Mouse (Mus musculus) myocyte (in vitro differentiated cells): Measurements from ENCODE around the gene Map4. TPM values are rescaled to one million over a fixed set of nuclear protein-coding genes. Genes with fewer than 3 reads are reported as not detected.
"Not testable (repeated sequence)": the region's sequence is repeated elsewhere in the genome, so short reads cannot be mapped to it uniquely, and the experiment has no call there.

Source experiments
- H3K27me3 ChIP-seq: one replicate; pipeline ENCODE4 v1.6.1; 2011; ENCODE audit not compliant: control insufficient read depth, insufficient read depth, insufficient read length
- H3K36me3 ChIP-seq: one replicate; pipeline ENCODE4 v1.6.1; 2011; ENCODE audit not compliant: control insufficient read depth, insufficient read depth
- H3K4me2 ChIP-seq: one replicate; pipeline ENCODE4 v1.6.1; 2011; ENCODE audit warnings: low read depth, control low read depth
- H3K4me3 ChIP-seq: one replicate; pipeline ENCODE4 v1.5.1; 2011; ENCODE audit warnings: mild to moderate bottlenecking, control low read depth, moderate library complexity
- H3K79me2 ChIP-seq: one replicate; pipeline ENCODE4 v1.6.1; 2011; ENCODE audit not compliant: control insufficient read depth, insufficient read depth
- H3ac ChIP-seq: one replicate; pipeline ENCODE4 v1.6.1; 2011; ENCODE audit not compliant: control insufficient read depth, insufficient read length
- CEBPB ChIP-seq: IDR thresholded peaks from 2 replicates; pipeline ENCODE4 v1.6.1; 2011; ENCODE audit warnings: mild to moderate bottlenecking, moderate library complexity; ENCODE audit not compliant: poor library complexity, insufficient read depth, severe bottlenecking
- E2F4 ChIP-seq: IDR thresholded peaks from one replicate; pipeline ENCODE4 v1.6.1; 2011; ENCODE audit warnings: mild to moderate bottlenecking, control low read depth, moderate library complexity; ENCODE audit not compliant: insufficient read depth
- MAX ChIP-seq: IDR thresholded peaks from one replicate; pipeline ENCODE4 v1.6.1; 2011; ENCODE audit warnings: low read depth, mild to moderate bottlenecking, control low read depth
- MYOD1 ChIP-seq, 3 experiments: IDR thresholded peaks; one replicate each; pipeline ENCODE4 v1.6.1; 2011; ENCODE audit warnings: control low read depth in 2 of 3, low read depth in 2 of 3, mild to moderate bottlenecking in 2 of 3, moderate library complexity in 1 of 3; ENCODE audit not compliant: insufficient read length in 2 of 3, control insufficient read depth in 1 of 3
- MYOG ChIP-seq, 3 experiments: IDR thresholded peaks; one replicate each; pipeline ENCODE4 v1.6.1; 2011; ENCODE audit warnings: control low read depth in 2 of 3, low read depth in 2 of 3, mild to moderate bottlenecking in 2 of 3; ENCODE audit not compliant: insufficient read length in 2 of 3, control insufficient read depth in 1 of 3, insufficient read depth in 1 of 3
- POLR2A ChIP-seq: IDR thresholded peaks from one replicate; pipeline ENCODE4 v1.6.1; 2011; ENCODE audit warnings: low read depth, mild to moderate bottlenecking, control low read depth, moderate library complexity; ENCODE audit not compliant: insufficient read length
- POLR2AphosphoS2 ChIP-seq: IDR thresholded peaks from one replicate; pipeline ENCODE4 v1.6.1; 2011; ENCODE audit warnings: low read depth, control low read depth; ENCODE audit not compliant: insufficient read length
- REST ChIP-seq: IDR thresholded peaks from one replicate; pipeline ENCODE4 v1.6.1; 2011; ENCODE audit warnings: mild to moderate bottlenecking, control low read depth, moderate library complexity; ENCODE audit not compliant: insufficient read depth, insufficient read length
- SRF ChIP-seq: IDR thresholded peaks from one replicate; pipeline ENCODE4 v1.6.1; 2011; ENCODE audit warnings: low read depth; ENCODE audit not compliant: control insufficient read depth, insufficient read length
- TCF12 ChIP-seq: IDR thresholded peaks from one replicate; pipeline ENCODE4 v1.6.1; 2011; ENCODE audit warnings: mild to moderate bottlenecking, control low read depth; ENCODE audit not compliant: poor library complexity, insufficient read depth, severe bottlenecking
- TCF3 ChIP-seq: IDR thresholded peaks from one replicate; pipeline ENCODE4 v1.6.1; 2011; ENCODE audit warnings: low read depth, control low read depth; ENCODE audit not compliant: insufficient read length
- USF1 ChIP-seq: IDR thresholded peaks from one replicate; pipeline ENCODE4 v1.6.1; 2011; ENCODE audit warnings: low read depth, mild to moderate bottlenecking, control low read depth, moderate library complexity
- polyA plus RNA-seq: library from polyadenylated mRNA; unstranded; fragments of >200 nt; fragmentation: generic; extraction: Trizol; gene quantifications from one replicate; pipeline ENCODE4 v1.2.1, GENCODE M21; 2012; ENCODE audit warnings: missing spikeins

Map4 gene
- polyA plus RNA-seq, 1 experiment, result 246 TPM

- Histone ChIP-seq H3K4me2 (no peak overlapping the region), H3K4me3 (no peak overlapping the region), H3ac (no peak overlapping the region), H3K79me2 (peaks cover 99% of the 10 kb centered on the region), H3K27me3 (no peaks in the 10 kb centered on the region), H3K36me3 (no peaks in the 10 kb centered on the region)
- TF ChIP-seq TCF12 (no peak), POLR2AphosphoS2 (no peak), USF1 (no peak), MYOG (IDR thresholded peaks at IDR 0.05; ENCODE audit: control insufficient read depth in 1 of 3, insufficient read depth in 1 of 3, insufficient read length in 2 of 3, low read depth in 2 of 3) (no peak), MYOD1 (IDR thresholded peaks at IDR 0.05; ENCODE audit: control insufficient read depth in 1 of 3, insufficient read length in 2 of 3, low read depth in 2 of 3) (no peak), TCF3 (no peak), REST (no peak), E2F4 (no peak), MAX (no peak), POLR2A (no peak)
These were observed 29.3 kb downstream of the Map4 start for GRCm38 (mm10) chr9:109960593-109960992.

GRCm38 (mm10) chr9:109964761-109965160 lies 33.5 kb downstream of the Map4 start:
- TF ChIP-seq USF1 (no peak), E2F4 (no peak), TCF12 (no peak), TCF3 (no peak)
- H3ac ChIP-seq, result no peak overlapping the region

GRCm38 (mm10) chr9:109968351-109969116 lies 37.3 kb downstream of the Map4 start:
- Histone ChIP-seq H3K79me2 (peaks cover 96% of the 10 kb centered on the region), H3K27me3 (no peaks in the 10 kb centered on the region), H3K4me3 (no peak overlapping the region), H3K4me2 (peak overlapping the region; percentile 66), H3ac (no peak overlapping the region), H3K36me3 (no peaks in the 10 kb centered on the region)
- TF ChIP-seq TCF3 (no peak), USF1 (peak; percentile 84)

More at GRCm38 (mm10) chr9:109964761-109965160, 33.5 kb downstream of the Map4 start:
- H3K4me3 ChIP-seq, result no peak overlapping the region
- H3K4me2 ChIP-seq, result no peak overlapping the region
- H3K79me2 ChIP-seq, result peaks cover 95% of the 10 kb centered on the region
- H3K36me3 ChIP-seq, result no peaks in the 10 kb centered on the region
- H3K27me3 ChIP-seq, result no peaks in the 10 kb centered on the region

- Histone ChIP-seq H3K79me2 (peaks cover 96% of the 10 kb centered on the region), H3ac (no peak overlapping the region), H3K4me3 (no peak overlapping the region), H3K27me3 (no peaks in the 10 kb centered on the region), H3K36me3 (no peaks in the 10 kb centered on the region), H3K4me2 (peak overlapping the region; percentile 66)
- no peak for TF ChIP-seq POLR2AphosphoS2
- no peak for TF ChIP-seq MAX
- TF ChIP-seq CEBPB, result no peak
- no peak for TF ChIP-seq TCF12
- peak in 1 of 3 experiments; percentile 19 for TF ChIP-seq MYOG (IDR thresholded peaks at IDR 0.05; ENCODE audit: control insufficient read depth in 1 of 3, insufficient read depth in 1 of 3, insufficient read length in 2 of 3, low read depth in 2 of 3)
These were observed 37.9 kb downstream of the Map4 start for GRCm38 (mm10) chr9:109969181-109969580.

- Histone ChIP-seq H3K36me3 (no peaks in the 10 kb centered on the region), H3K4me2 (peak overlapping the region; percentile 66), H3K27me3 (no peaks in the 10 kb centered on the region), H3ac (no peak overlapping the region), H3K4me3 (no peak overlapping the region), H3K79me2 (peaks cover 96% of the 10 kb centered on the region)
- TF ChIP-seq SRF (no peak), MYOD1 (IDR thresholded peaks at IDR 0.05; ENCODE audit: control insufficient read depth in 1 of 3, insufficient read length in 2 of 3, low read depth in 2 of 3) (no peak), USF1 (no peak), MYOG (IDR thresholded peaks at IDR 0.05; ENCODE audit: control insufficient read depth in 1 of 3, insufficient read depth in 1 of 3, insufficient read length in 2 of 3, low read depth in 2 of 3) (no peak), POLR2A (no peak), CEBPB (no peak), TCF12 (no peak)
These were observed 38.6 kb downstream of the Map4 start for GRCm38 (mm10) chr9:109969792-109970336.

GRCm38 (mm10) chr9:109971711-109972110 lies 40.5 kb downstream of the Map4 start:
- not testable (repeated sequence) for H3K27me3 ChIP-seq, H3ac ChIP-seq, H3K36me3 ChIP-seq, H3K4me3 ChIP-seq
- Histone ChIP-seq H3K79me2 (peaks cover 96% of the 10 kb centered on the region), H3K4me2 (peak overlapping the region; percentile 2)

GRCm38 (mm10) chr9:109980223-109980622 lies 49.0 kb downstream of the Map4 start:
- not testable (repeated sequence) for H3K4me3 ChIP-seq, H3K27me3 ChIP-seq, H3K4me2 ChIP-seq, H3ac ChIP-seq
- peaks cover 24% of the 10 kb centered on the region for H3K36me3 ChIP-seq
- H3K79me2 ChIP-seq, result peaks cover 82% of the 10 kb centered on the region
